Mouse (Mus musculus): ENCODE data around the gene Plppr3.

GRCm38 (mm10) chr10:79889386-79889785 is 15.0 kb upstream of the Plppr3 start:
- no peak for TF ChIP-seq POLR2A (IDR thresholded peaks at IDR 0.05; ENCODE audit: insufficient read length, low read depth)
- TF ChIP-seq TCF3 (IDR thresholded peaks at IDR 0.05; ENCODE audit: insufficient read length, low read depth) = no peak
- no peak for TF ChIP-seq TCF12 (IDR thresholded peaks at IDR 0.05; ENCODE audit: insufficient read depth, poor library complexity, severe bottlenecking)
- no peak for TF ChIP-seq MAX (IDR thresholded peaks at IDR 0.05; ENCODE audit: low read depth)
- no peak for TF ChIP-seq POLR2AphosphoS2 (IDR thresholded peaks at IDR 0.05; ENCODE audit: insufficient read length, low read depth)
- no peak for TF ChIP-seq E2F4 (IDR thresholded peaks at IDR 0.05; ENCODE audit: insufficient read depth)
- no peak for TF ChIP-seq MYOD1 (IDR thresholded peaks at IDR 0.05; ENCODE audit: control insufficient read depth in 1 of 3, insufficient read length in 2 of 3, low read depth in 2 of 3)
- no peak for TF ChIP-seq MYOG (IDR thresholded peaks at IDR 0.05; ENCODE audit: control insufficient read depth in 1 of 3, insufficient read depth in 1 of 3, insufficient read length in 2 of 3, low read depth in 2 of 3)
- TF ChIP-seq REST (IDR thresholded peaks at IDR 0.05; ENCODE audit: insufficient read depth, insufficient read length) = no peak
- no peak for TF ChIP-seq USF1 (IDR thresholded peaks at IDR 0.05; ENCODE audit: low read depth)

Data from myocyte (in vitro differentiated cells).